Mouse (Mus musculus) urinary bladder, postnatal 0 days (tissue): ENCODE results near the gene Eef1g. TPM values are rescaled to one million over a fixed set of nuclear protein-coding genes. Genes with fewer than 3 reads are reported as not detected.

Experiments used
- polyA plus RNA-seq: library from polyadenylated mRNA; unstranded; fragments of >200 nt; fragmentation: Nextera tagmentation; extraction: Ambion mirVana; gene quantifications from 2 replicates; pipeline ENCODE4 v1.2.1, GENCODE M21; 2015

The Eef1g gene
- 257 TPM in 2 replicates for polyA plus RNA-seq

GRCm38 (mm10) chr19:8966590-8967372 lies at the start of gene Eef1g:
Gene Eef1g, plus strand, starts transcription at chr19:8967041.

GRCm38 (mm10) chr19:8920073-8920736 lies 46.6 kb upstream of the Eef1g start, which contains the start of gene B3gat3:
Gene B3gat3, plus strand, starts transcription at chr19:8920374.

GRCm38 (mm10) chr19:8929224-8930088 lies 37.4 kb upstream of the Eef1g start, which contains the start of the genes Rom1 and Eml3:
Gene Rom1, minus strand, starts transcription at chr19:8929356.
Gene Eml3, plus strand, starts transcription at chr19:8929552.

GRCm38 (mm10) chr19:8941515-8942217 lies 25.2 kb upstream of the Eef1g start, which contains the start of gene Mta2:
Gene Mta2, plus strand, starts transcription at chr19:8941875.

GRCm38 (mm10) chr19:8953135-8954039 lies 13.5 kb upstream of the Eef1g start, which contains the start of gene Tut1:
Gene Tut1, plus strand, starts transcription at chr19:8953847.

GRCm38 (mm10) chr19:8989066-8989566 lies 22.3 kb downstream of the Eef1g start, which contains the start of gene Ahnak:
Gene Ahnak, plus strand, starts transcription at chr19:8989284.

Other genes with a start within 250 kb of the Eef1g start
- 91.8 and 105 TPM in 2 replicates for gene Slc3a2, start 243.7 kb upstream of the Eef1g start, polyA plus RNA-seq
- gene Wdr74, start 231.2 kb upstream of the Eef1g start, polyA plus RNA-seq, result 53.3 and 53.8 TPM in 2 replicates
- 0.46 and 1.1 TPM in 2 replicates for gene 1700092M07Rik, start 226.3 kb upstream of the Eef1g start, polyA plus RNA-seq
- 78.0 and 83.1 TPM in 2 replicates for gene Stx5a, start 225.6 kb upstream of the Eef1g start, polyA plus RNA-seq
- gene Nxf1, start 210.0 kb upstream of the Eef1g start, polyA plus RNA-seq, result 59.7 and 64.4 TPM in 2 replicates
- 119 and 130 TPM in 2 replicates for gene Tmem223, start 196.0 kb upstream of the Eef1g start, polyA plus RNA-seq
- gene Tmem179b, start 192.6 kb upstream of the Eef1g start, polyA plus RNA-seq, result 60.2 and 82.2 TPM in 2 replicates
- gene Taf6l, start 180.6 kb upstream of the Eef1g start, polyA plus RNA-seq, result 10.3 and 11.8 TPM in 2 replicates
- 86.5 and 92.5 TPM in 2 replicates for gene Polr2g, start 168.5 kb upstream of the Eef1g start, polyA plus RNA-seq
- 2.0 and 2.7 TPM in 2 replicates for gene Zbtb3, start 164.5 kb upstream of the Eef1g start, polyA plus RNA-seq
- 22.0 and 26.5 TPM in 2 replicates for gene Ttc9c, start 147.7 kb upstream of the Eef1g start, polyA plus RNA-seq
- 3.1 and 3.3 TPM in 2 replicates for gene Hnrnpul2, start 147.0 kb upstream of the Eef1g start, polyA plus RNA-seq
- not detected in 2 replicates for gene AC129217.1, start 137.3 kb upstream of the Eef1g start, polyA plus RNA-seq
- 45.3 and 49.0 TPM in 2 replicates for gene Bscl2, start 129.6 kb upstream of the Eef1g start, polyA plus RNA-seq
- 0.31 and 0.96 TPM in 2 replicates for gene Gng3, start 127.8 kb upstream of the Eef1g start, polyA plus RNA-seq
- 9.4 and 10.6 TPM in 2 replicates for gene Lrrn4cl, start 116.3 kb upstream of the Eef1g start, polyA plus RNA-seq
- 166 and 171 TPM in 2 replicates for gene Ubxn1, start 95.5 kb upstream of the Eef1g start, polyA plus RNA-seq
- 49.7 and 50.5 TPM in 2 replicates for gene Uqcc3, start 86.1 kb upstream of the Eef1g start, polyA plus RNA-seq
- 34.0 and 39.1 TPM in 2 replicates for gene Lbhd1, start 83.3 kb upstream of the Eef1g start, polyA plus RNA-seq
- gene Gm49403, start 83.1 kb upstream of the Eef1g start, polyA plus RNA-seq, result not detected in 2 replicates
- 43.6 and 48.9 TPM in 2 replicates for gene 1810009A15Rik, start 78.2 kb upstream of the Eef1g start, polyA plus RNA-seq
- gene Gm49416, start 78.1 kb upstream of the Eef1g start, polyA plus RNA-seq, result not detected in 2 replicates
- 17.3 and 17.5 TPM in 2 replicates for gene Ints5, start 74.0 kb upstream of the Eef1g start, polyA plus RNA-seq
- gene Ganab, start 69.0 kb upstream of the Eef1g start, polyA plus RNA-seq, result 33.1 and 33.2 TPM in 2 replicates
- gene B3gat3, start 46.7 kb upstream of the Eef1g start, polyA plus RNA-seq, result 24.3 and 24.5 TPM in 2 replicates
- 3.6 and 4.3 TPM in 2 replicates for gene Rom1, start 37.7 kb upstream of the Eef1g start, polyA plus RNA-seq
- gene Eml3, start 37.5 kb upstream of the Eef1g start, polyA plus RNA-seq, result 22.1 and 22.6 TPM in 2 replicates
- gene Mta2, start 25.2 kb upstream of the Eef1g start, polyA plus RNA-seq, result 63.5 and 67.4 TPM in 2 replicates
- gene Tut1, start 13.2 kb upstream of the Eef1g start, polyA plus RNA-seq, result 13.0 and 13.9 TPM in 2 replicates
- gene Ahnak, start 22.2 kb downstream of the Eef1g start, polyA plus RNA-seq, result 99.1 and 107 TPM in 2 replicates
- gene Scgb1a1, start 120.9 kb downstream of the Eef1g start, polyA plus RNA-seq, result 0.30 TPM in 1 of 2 replicates, not detected in the other
- 7.1 and 7.4 TPM in 2 replicates for gene Asrgl1, start 168.6 kb downstream of the Eef1g start, polyA plus RNA-seq